Mouse (Mus musculus): Measurements from ENCODE around the gene Gpr84. TPM values are rescaled to one million over a fixed set of nuclear protein-coding genes. Genes with fewer than 3 reads are reported as not detected.

Gpr84 gene
- polyA plus RNA-seq, 1 experiment from 2014 or later: 0.60 TPM

- Histone ChIP-seq H3K4me1 (peaks cover 86% of the 10 kb centered on the region), H3K27ac (replicated peaks) (peak overlapping the region; percentile 99), H3K4me3 (replicated peaks) (peak overlapping the region; percentile 43), H3K9ac (replicated peaks) (peak overlapping the region; percentile 65), H3K9me3 (replicated peaks) (no peaks in the 10 kb centered on the region), H3K4me2 (peak overlapping the region; percentile 75), H3K27me3 (replicated peaks) (no peaks in the 10 kb centered on the region), H3K36me3 (no peaks in the 10 kb centered on the region)
- WGBS: 2% methylated on average over 8 of the region's 8 CpGs
- no peak for ATAC-seq (ENCODE audit: low FRiP score)
Measured at GRCm38 (mm10) chr15:103303916-103304615, 6.3 kb downstream of the Gpr84 start.

DNA sequence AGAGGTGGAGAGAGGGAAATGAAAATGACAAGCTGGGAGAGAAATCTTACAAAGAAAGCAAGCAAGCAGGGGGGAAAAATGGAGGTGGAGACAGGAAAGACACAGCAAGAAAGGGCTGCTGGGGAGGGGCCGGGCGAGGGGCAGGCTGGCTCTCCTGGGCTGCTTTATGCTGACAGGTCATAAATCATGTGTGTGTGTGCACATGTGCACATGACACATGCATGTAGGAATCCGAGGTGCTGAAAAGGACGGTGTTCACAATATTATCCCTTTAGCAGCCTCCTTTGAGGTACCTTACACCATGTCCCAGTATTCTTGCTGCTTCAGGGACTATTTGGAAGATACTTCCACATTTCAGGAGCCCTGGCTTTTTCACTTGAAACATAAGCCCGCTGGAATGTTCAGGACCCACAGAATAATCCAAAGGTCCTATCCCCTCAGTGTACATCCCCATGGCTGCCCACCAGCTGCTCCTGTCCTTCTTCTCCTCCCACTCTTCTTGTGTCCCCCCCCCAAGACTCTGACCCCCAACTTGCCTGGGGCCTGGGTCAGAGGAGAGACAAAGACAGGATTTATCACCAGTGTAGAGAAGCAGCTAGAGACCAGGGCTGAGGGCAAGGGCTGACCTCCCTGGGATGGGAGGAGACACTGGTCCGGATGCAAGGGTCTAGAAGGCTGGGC lies 7.9 kb downstream of the Gpr84 start:
- Histone ChIP-seq H3K4me2 (peak overlapping the region; percentile 6; the same call in 1 of the 2 replicates), H3K9ac (replicated peaks) (0 out of 2 replicates have a peak overlapping the region, but pooled peaks have one; percentile 14), H3K4me3 (replicated peaks) (no peak overlapping the region), H3K4me1 (peaks cover 94% of the 10 kb centered on the region), H3K27me3 (replicated peaks) (no peaks in the 10 kb centered on the region), H3K9me3 (replicated peaks) (no peaks in the 10 kb centered on the region), H3K27ac (replicated peaks) (peak overlapping the region; percentile 99), H3K36me3 (no peaks in the 10 kb centered on the region)
- 8% methylated on average over 6 of the region's 6 CpGs for WGBS
- ATAC-seq (ENCODE audit: low FRiP score): no peak

DNA sequence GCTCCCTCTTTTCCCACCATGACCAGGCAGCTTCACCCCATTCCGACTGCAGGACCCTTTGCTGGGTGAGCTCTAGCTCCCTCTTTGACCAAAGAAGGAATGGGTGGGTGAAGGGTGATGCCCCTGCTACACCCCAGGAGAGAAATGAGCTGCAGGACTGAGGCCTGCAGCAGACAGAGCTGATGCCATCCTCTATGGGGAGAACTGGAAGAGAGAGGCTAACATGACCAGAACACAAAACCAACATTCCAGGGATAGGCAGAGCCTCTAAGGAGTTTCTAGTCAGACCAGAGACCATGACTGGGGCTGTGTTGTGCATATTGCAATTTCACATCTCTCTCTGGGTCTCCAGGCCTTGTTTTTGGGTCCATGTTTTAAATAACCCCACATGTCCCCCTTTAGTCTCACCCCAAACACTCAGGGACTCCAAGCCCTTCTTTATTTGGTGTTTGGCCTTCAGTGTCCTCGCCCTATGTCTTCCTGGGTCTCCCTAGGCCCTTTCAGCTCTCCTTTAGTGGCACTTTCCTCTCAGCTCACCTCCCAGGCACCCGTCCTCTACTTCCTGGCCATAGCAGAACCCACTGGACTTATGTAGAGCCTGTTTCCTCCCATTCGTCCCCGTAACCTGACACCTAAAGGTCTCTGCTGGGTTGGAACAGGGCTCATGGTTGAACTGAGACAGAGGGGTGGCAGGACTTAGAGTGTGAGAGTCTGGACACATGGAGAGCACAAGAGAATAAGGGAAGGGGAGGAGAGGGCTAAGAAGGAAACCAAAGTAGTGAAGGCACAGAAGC lies 8.7 kb downstream of the Gpr84 start:
- Histone ChIP-seq H3K4me3 (replicated peaks) (no peak overlapping the region), H3K4me1 (peaks cover 94% of the 10 kb centered on the region), H3K27me3 (replicated peaks) (no peaks in the 10 kb centered on the region), H3K9ac (replicated peaks) (0 out of 2 replicates have a peak overlapping the region, but pooled peaks have one; percentile 23), H3K27ac (replicated peaks) (peak overlapping the region; percentile 99), H3K36me3 (no peaks in the 10 kb centered on the region), H3K4me2 (peak overlapping the region; percentile 6), H3K9me3 (replicated peaks) (no peaks in the 10 kb centered on the region)
- ATAC-seq (ENCODE audit: low FRiP score): no peak
- WGBS: 18% methylated on average over 5 of the region's 5 CpGs

DNA sequence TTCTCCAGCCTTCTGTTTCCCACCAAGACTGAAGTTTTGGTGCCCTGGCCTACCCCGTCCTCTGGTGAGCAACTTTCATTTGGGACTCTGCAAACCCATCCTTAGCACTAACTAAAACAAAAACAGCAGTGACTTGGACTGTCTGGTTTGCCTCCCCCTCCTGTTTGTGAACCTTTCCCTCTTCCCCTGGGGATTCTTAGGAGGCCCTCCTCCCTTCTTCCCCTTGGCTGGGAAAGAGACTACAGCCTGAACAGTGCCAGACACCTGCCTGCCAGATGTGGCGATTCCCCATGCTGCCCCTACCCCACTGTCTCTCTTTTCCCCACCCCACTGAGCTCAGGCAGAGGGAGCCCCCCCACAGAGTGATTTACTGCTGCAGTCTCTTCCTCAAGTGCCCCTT lies 9.4 kb downstream of the Gpr84 start:
- ATAC-seq (ENCODE audit: low FRiP score): no peak
- Histone ChIP-seq H3K9me3 (replicated peaks) (no peaks in the 10 kb centered on the region), H3K27ac (replicated peaks) (peak overlapping the region; percentile 99), H3K4me3 (replicated peaks) (no peak overlapping the region), H3K27me3 (replicated peaks) (no peaks in the 10 kb centered on the region), H3K9ac (replicated peaks) (peak overlapping the region; percentile 31; the same call in 1 of the 2 replicates), H3K4me1 (peaks cover 94% of the 10 kb centered on the region), H3K4me2 (peak overlapping the region; percentile 52; the same call in 1 of the 2 replicates), H3K36me3 (no peaks in the 10 kb centered on the region)
- 6% methylated on average over 2 of the region's 2 CpGs for WGBS

GRCm38 (mm10) chr15:103300560-103300959 lies 9.9 kb downstream of the Gpr84 start:
- Histone ChIP-seq H3K27ac (replicated peaks) (peak overlapping the region; percentile 99), H3K9me3 (replicated peaks) (no peaks in the 10 kb centered on the region), H3K4me1 (peaks cover 94% of the 10 kb centered on the region), H3K9ac (replicated peaks) (peak overlapping the region; percentile 31), H3K27me3 (replicated peaks) (no peaks in the 10 kb centered on the region), H3K4me3 (replicated peaks) (0 out of 2 replicates have a peak overlapping the region, but pooled peaks have one; percentile 19), H3K36me3 (no peaks in the 10 kb centered on the region), H3K4me2 (peak overlapping the region; percentile 52)
- WGBS: 3% methylated on average over 2 of the region's 2 CpGs
- ATAC-seq (ENCODE audit: low FRiP score): peak; percentile 3; the same call in 1 of the 2 replicates

DNA sequence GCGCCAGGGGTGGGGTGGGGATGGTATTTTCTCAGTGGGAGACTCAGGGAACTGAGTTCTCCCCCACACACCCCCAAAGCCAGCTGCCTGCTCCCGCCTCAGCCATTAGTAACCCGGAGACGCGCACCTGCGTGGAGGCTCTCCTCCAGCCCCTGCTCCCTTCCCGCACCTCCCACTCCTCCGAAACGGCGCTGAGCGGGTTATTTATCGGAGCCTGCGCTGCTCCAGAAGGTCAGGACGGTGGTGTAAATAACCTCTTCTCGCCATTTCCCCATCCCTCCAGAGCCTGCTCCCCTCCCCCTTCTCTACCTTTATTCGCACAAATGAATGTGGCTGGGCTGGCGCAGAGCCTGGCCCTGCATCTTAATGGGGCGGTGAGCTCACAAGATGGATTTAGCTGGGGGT lies 10.3 kb downstream of the Gpr84 start:
- peak overlapping the region; percentile 52 for H3K4me2 ChIP-seq
- peak; percentile 79 for ATAC-seq (ENCODE audit: low FRiP score)
- H3K27ac ChIP-seq (replicated peaks): peak overlapping the region; percentile 99
- no peaks in the 10 kb centered on the region for H3K27me3 ChIP-seq (replicated peaks)
- no peaks in the 10 kb centered on the region for H3K36me3 ChIP-seq
- H3K4me3 ChIP-seq (replicated peaks): peak overlapping the region; percentile 19
- H3K4me1 ChIP-seq: peaks cover 96% of the 10 kb centered on the region
- 6% methylated on average over 18 of the region's 18 CpGs for WGBS
- H3K9me3 ChIP-seq (replicated peaks): no peaks in the 10 kb centered on the region
- peak overlapping the region; percentile 31 for H3K9ac ChIP-seq (replicated peaks)

DNA sequence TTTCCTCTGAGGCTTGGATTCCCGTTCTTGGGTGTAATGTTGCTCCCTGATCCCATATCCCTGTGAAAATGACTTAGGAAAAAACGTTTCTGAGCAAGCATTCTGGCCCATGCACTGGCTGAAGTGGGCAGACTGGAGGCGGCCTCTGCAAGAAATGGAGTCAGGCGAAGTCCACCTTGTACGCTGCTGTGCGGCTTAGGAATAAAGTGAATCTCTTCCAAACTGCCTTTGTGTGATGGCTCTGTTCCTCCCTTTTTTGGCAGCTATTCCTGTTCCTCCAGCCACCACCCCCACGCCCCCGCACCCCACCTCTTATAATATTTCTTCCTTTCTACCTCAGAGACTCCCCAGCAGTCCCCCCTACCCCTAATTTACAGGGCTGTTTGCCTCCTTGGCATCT lies 10.8 kb downstream of the Gpr84 start:
- Histone ChIP-seq H3K27me3 (replicated peaks) (no peaks in the 10 kb centered on the region), H3K9ac (replicated peaks) (peak overlapping the region; percentile 31), H3K36me3 (no peaks in the 10 kb centered on the region), H3K27ac (replicated peaks) (peak overlapping the region; percentile 99), H3K4me3 (replicated peaks) (no peak overlapping the region), H3K4me2 (peak overlapping the region; percentile 52), H3K4me1 (peaks cover 94% of the 10 kb centered on the region), H3K9me3 (replicated peaks) (no peaks in the 10 kb centered on the region)
- WGBS: 4% methylated on average over 8 of the region's 8 CpGs
- ATAC-seq (ENCODE audit: low FRiP score): no peak

GRCm38 (mm10) chr15:103298861-103299616 lies 11.4 kb downstream of the Gpr84 start:
- WGBS: 47% methylated on average over 5 of the region's 5 CpGs
- no peaks in the 10 kb centered on the region for H3K9me3 ChIP-seq (replicated peaks)
- H3K27ac ChIP-seq (replicated peaks): peak overlapping the region; percentile 99
- peak overlapping the region; percentile 31; the same call in 1 of the 2 replicates for H3K9ac ChIP-seq (replicated peaks)
- no peaks in the 10 kb centered on the region for H3K27me3 ChIP-seq (replicated peaks)
- peak overlapping the region; percentile 52 for H3K4me2 ChIP-seq
- no peak for ATAC-seq (ENCODE audit: low FRiP score)
- peaks cover 88% of the 10 kb centered on the region for H3K4me1 ChIP-seq
- H3K36me3 ChIP-seq: no peaks in the 10 kb centered on the region
- H3K4me3 ChIP-seq (replicated peaks): no peak overlapping the region

GRCm38 (mm10) chr15:103298026-103298425 lies 12.4 kb downstream of the Gpr84 start:
- Histone ChIP-seq H3K9me3 (replicated peaks) (no peaks in the 10 kb centered on the region), H3K27me3 (replicated peaks) (no peaks in the 10 kb centered on the region), H3K9ac (replicated peaks) (0 out of 2 replicates have a peak overlapping the region, but pooled peaks have one; percentile 21), H3K4me3 (replicated peaks) (no peak overlapping the region), H3K4me1 (peaks cover 78% of the 10 kb centered on the region), H3K36me3 (peaks cover 9% of the 10 kb centered on the region), H3K4me2 (no peak overlapping the region), H3K27ac (replicated peaks) (peak overlapping the region; percentile 99)
- no peak for ATAC-seq (ENCODE audit: low FRiP score)
- 28% methylated on average over 3 of the region's 3 CpGs for WGBS

GRCm38 (mm10) chr15:103297313-103297712 lies 13.1 kb downstream of the Gpr84 start:
- Histone ChIP-seq H3K4me1 (peaks cover 71% of the 10 kb centered on the region), H3K9me3 (replicated peaks) (no peaks in the 10 kb centered on the region), H3K27ac (replicated peaks) (peak overlapping the region; percentile 99), H3K9ac (replicated peaks) (no peak overlapping the region; the same call in 1 of the 2 replicates), H3K27me3 (replicated peaks) (no peaks in the 10 kb centered on the region), H3K4me3 (replicated peaks) (no peak overlapping the region), H3K4me2 (no peak overlapping the region), H3K36me3 (peaks cover 16% of the 10 kb centered on the region)
- WGBS: 18% methylated on average over 6 of the region's 6 CpGs
- no peak for ATAC-seq (ENCODE audit: low FRiP score)

GRCm38 (mm10) chr15:103295851-103296250 lies 14.6 kb downstream of the Gpr84 start:
- WGBS: 12% methylated on average over 5 of the region's 5 CpGs
- H3K4me2 ChIP-seq: no peak overlapping the region
- peak overlapping the region; percentile 99 for H3K27ac ChIP-seq (replicated peaks)
- ATAC-seq (ENCODE audit: low FRiP score): no peak
- no peak overlapping the region for H3K4me3 ChIP-seq (replicated peaks)
- peaks cover 24% of the 10 kb centered on the region for H3K36me3 ChIP-seq
- no peak overlapping the region for H3K9ac ChIP-seq (replicated peaks)
- no peaks in the 10 kb centered on the region for H3K9me3 ChIP-seq (replicated peaks)
- no peaks in the 10 kb centered on the region for H3K27me3 ChIP-seq (replicated peaks)
- peaks cover 62% of the 10 kb centered on the region for H3K4me1 ChIP-seq
